Mouse (Mus musculus) spleen, embryonic (tissue): Measurements from ENCODE around the gene Gdpgp1.

Experiments used
- CTCF ChIA-PET: fragments of 350-600 bp; sonication (Branson Sonifier 250); formaldehyde crosslinking; loops from one replicate; lab custom pipeline; 2022; lab: Charles Lee

Gene Gdpgp1

DNA sequence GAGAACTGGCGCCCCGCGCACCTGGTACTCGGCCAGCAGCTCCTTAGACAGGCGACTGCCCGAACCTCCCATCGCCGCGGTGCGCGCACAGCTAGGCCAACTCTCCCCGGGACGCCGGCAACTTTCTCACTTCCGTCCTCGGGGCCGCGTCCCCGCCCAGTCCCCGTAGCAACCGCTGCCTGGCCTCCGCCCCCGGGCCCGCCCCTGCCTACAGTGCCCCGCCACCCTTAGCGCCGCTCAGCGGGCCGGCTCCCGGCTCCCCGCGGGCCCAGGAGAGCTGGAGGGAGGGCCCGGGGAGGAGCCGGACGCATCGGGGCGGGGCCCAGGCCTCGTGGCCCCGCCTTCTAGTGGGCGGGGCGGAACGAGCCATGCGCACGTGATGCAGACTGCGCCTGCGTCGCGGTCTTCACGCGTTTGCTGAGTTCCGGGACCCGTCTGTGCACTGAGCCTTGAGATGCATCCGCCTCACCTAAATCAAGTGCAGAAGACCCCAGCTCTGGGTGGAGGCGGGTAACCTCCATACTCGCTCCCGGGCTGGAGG lies at the start of gene Gdpgp1, which contains the start of gene Cib1:
Gene Gdpgp1 (plus strand): TSS at position 377 of the 541 bp plus-strand sequence.
Gene Cib1 (minus strand): TSS at position 325 of the 541 bp plus-strand sequence.
- CTCF ChIA-PET: interaction anchor here (0.7 to 1.0 kb wide), 4 partner anchors 32 to 138 kb away, joined by 3 to 9 read pairs (median 4); partner anchors contain the start of gene Man2a2

DNA sequence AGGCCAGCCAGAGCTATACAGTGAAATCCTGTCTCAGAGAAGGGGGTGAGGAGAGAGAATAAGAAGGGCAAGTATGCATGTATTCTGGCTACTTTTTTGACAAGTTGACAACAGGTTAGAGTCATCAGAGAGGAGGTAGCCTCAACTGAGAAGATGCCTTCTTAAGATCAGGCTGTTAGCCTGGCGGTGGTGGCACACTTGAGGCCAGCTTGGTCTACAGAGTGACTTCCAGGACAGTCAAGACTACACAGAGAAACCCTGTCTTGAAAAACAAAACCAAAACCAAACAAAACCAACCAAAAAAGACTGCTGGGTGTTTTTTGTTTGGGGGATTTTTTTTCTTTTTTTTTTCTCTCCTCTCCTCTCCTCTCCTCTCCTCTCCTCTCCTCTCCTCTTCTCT lies 49.2 kb upstream of the Gdpgp1 start:
- CTCF ChIA-PET: no interaction called here

DNA sequence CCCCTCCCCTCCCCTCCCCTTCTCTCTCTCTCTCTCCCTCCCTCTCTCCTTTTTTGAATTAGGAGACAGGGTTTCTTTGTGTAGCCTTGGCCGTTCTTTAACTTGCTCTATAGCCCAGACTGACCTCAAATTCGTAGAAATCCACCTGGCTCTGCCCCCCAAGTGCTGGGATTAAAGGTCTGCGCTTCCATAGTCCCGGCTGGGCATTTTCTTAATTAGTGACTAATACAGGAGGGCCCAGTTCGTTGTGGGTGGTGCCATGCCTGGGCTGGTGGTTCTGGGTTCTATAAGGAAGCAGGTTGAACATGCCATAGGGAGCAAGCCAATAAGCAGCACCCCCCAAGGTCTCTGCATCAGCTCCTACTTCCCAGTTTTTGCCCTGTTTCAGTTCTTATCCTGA lies 48.7 kb upstream of the Gdpgp1 start:
- CTCF ChIA-PET: no interaction called here

DNA sequence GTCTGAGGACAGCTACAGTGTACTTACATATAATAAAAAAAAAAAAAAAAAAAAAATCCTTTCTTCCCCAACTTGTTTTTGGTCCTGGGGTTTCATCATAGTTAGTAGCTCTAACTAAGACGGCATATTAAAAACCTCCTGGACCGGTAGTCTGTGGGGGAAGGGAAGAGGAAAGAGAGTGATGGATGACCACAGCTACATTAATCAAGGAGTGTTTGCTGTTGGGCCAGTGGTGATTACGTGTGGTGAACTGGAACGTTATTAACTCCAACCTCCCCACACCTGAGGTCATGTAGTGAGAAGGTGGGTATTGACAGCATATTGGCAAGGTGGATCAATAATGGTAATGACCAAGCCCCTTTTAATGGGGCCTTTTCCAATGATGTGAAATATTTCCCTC lies 48.1 kb upstream of the Gdpgp1 start:
- CTCF ChIA-PET: no interaction called here

DNA sequence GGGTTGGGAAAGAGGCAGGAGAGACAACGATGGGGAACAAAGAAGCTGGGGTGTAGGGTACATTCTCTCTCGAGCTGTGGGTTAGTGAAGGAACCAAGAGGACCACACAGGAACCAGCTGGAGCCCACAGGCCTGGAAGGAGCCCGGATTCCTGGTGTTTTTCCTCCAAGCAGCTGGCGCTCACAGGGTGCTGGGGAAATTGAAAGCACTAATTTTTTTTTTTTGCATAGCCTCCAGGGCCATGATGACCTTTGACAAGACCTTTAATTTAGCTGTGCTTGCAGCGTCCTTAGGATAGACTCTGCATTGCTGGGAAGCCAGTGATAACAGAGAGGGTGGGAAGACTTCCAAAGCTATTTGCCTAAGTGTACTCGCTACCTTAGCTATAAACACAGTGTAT lies 47.7 kb upstream of the Gdpgp1 start:
- CTCF ChIA-PET: no interaction called here

DNA sequence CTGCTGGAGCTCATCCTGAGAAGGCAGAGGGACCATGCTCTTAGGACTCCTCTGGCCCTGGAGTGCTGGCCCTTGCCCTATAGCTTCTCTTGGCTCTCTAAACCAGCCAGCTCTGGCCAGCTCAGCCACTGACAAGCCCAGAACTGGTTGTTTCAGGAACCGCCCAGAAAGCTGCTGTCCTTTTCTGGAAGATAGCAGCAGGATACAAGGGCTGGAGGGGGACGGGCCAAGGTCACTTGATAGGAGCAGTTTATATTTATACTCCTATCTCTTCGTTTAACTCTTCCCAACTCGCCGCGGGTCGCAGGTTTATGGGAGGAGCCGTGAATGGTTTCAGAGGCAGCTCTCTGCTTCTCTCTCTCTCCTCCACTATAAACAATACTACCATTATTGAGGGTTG lies 46.6 kb upstream of the Gdpgp1 start:
- CTCF ChIA-PET: no interaction called here

DNA sequence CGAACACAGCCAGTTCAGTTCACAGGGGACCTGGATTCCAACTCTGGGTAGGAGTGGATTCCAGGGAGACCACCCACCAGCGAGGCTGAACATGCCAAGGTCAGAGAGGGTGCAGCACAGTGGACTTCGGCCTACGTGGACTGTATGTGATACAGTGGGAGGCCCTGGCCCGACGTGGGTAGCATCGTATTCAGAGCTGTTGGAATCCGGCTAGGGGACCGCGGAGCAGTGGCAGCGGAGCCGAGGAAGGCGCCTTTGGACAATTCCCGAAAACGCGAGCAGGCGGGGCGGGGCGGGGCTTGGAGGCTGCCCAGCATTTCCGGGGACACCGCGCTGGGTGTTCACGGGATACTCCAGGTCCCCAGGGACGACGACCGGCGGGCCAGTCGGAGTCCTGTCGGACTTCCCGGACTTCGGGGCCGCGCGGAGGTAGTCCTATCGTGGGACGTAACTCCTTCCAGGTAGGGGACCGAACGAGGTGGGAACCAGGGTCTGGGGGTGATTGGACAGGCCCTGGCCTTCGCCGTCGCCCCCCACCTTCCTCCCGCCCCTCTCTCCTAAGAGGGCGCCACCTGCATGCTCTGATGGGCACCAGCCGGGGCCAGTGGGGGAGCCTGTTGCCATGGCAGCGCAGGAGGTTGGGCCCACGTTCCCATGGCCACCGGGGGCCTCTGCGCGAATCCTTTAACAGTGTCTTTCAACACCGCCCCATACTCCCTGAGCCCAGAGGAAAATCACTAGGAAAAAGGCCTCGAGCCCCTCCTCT lies 46.0 kb upstream of the Gdpgp1 start, which contains the start of gene Sema4b:
Gene Sema4b (plus strand): TSS at position 311 of the 766 bp plus-strand sequence.
- CTCF ChIA-PET: interaction anchor here (0.6 to 1.2 kb wide), 2 partner anchors 13 to 74 kb away, joined by 3 to 4 read pairs; partner anchors contain the start of gene Ngrn

DNA sequence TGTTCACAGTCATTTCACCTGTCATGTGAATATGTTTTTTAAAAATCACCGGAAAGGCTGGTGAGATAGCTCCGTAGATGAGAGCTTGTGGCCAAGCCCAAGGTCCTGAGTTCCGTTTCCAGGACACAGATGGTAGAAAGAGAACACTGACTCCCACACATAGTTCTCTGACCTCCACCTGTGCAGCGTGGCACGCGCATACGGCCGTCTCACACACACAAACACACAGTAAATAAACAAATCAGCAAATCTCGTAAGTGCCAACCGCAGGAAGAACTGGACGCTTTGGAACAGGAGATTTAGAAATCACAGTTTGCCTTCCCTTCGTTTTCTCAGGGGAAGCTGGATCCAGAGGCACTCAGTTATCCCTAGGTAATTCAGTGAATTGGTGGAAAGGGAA lies 45.2 kb upstream of the Gdpgp1 start:
- CTCF ChIA-PET: interaction anchor here (1.2 kb wide), 1 partner anchor 12 kb away, joined by 4 read pairs; no protein-coding TSS in a partner anchor

DNA sequence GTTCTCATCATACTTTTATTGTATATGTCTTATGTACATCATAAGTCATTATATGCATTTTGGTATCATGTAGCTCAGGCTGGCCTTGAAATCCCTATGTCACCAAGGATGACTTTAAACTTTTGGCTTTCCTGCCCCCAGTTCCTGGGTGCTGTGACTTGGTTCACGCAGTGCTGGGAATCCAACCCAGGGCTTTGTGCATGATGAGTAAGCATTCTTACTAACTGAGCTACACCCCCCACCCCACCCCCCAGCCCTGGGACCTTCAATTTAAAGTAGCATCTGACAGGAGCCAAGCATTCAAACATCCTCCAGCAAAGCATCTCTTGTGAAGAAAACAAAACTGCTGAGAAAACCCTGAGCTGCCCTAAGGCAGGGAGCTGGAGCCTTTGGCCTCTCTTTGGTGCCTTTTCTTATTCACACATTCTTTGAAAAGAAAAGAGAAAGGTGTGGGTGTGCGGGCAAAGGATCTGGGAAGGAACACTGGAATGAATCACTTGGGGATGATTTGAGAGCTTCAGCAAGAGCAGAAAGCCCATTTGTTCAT lies 44.0 kb upstream of the Gdpgp1 start:
- CTCF ChIA-PET: interaction anchor here (1.4 kb wide), 1 partner anchor 24 kb away, joined by 3 read pairs; no protein-coding TSS in a partner anchor

DNA sequence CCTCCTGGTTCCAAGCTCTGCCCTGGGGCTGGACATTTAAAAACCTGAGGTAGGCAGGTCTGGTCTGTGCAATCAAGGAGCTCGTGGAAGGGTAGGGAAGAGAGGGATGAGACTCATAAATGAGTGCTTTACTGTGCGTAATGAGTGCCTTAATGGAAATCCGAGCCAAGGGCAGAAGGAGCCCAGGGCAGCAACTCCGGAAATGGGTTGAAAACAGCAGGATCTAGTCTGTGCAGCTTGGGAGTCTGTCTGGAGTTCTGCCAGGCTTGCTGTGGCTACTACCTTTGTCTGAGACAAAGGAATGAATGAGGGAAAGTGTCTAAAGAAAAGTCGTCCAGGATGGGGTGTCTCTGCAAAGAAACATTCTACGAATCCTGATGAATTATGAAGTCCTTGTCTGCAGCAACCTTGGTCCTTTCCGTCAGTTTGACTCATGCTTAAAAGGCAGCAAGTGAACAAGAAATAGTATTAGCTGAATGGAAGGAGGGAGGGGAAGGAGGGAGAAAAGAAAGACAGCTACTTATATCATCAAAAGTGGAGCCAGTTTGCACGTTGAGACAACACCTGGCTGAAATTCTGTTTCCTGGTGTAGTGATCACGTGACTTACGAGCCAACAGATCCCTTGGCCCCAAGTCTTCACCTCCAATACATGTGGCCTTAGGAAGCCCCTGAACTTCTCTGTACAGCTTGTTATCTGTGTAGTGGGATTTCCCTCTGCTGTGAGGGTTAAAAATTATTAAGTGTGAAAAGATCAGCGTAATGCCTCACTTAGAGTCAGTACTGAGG lies 43.3 kb upstream of the Gdpgp1 start:
- CTCF ChIA-PET: interaction anchor here (1.4 kb wide), 1 partner anchor 23 kb away, joined by 3 read pairs; no protein-coding TSS in a partner anchor

DNA sequence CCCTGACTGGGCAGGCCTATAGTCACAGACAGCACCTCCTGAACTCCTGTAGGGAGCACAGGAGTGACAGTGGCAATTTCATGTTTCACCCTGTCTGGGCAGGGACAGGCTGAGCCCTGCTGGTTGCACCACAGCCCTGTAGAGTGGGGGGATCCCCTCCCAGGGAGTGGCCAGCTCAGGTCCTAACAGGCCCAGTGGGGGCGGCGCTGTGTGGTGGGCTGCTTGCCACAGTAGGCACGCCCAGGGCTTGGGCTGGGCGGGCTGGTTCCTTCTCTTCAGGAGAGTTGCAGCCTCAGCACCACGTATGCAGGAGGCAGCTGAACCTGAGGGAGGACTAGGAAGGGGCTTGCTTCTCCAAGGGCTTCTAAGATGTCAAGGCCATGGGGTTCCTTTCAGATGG lies 41.2 kb upstream of the Gdpgp1 start:
- CTCF ChIA-PET: interaction anchor here (0.6 to 2.1 kb wide), 4 partner anchors 21 to 49 kb away, joined by 3 to 8 read pairs (median 6); no protein-coding TSS in a partner anchor

DNA sequence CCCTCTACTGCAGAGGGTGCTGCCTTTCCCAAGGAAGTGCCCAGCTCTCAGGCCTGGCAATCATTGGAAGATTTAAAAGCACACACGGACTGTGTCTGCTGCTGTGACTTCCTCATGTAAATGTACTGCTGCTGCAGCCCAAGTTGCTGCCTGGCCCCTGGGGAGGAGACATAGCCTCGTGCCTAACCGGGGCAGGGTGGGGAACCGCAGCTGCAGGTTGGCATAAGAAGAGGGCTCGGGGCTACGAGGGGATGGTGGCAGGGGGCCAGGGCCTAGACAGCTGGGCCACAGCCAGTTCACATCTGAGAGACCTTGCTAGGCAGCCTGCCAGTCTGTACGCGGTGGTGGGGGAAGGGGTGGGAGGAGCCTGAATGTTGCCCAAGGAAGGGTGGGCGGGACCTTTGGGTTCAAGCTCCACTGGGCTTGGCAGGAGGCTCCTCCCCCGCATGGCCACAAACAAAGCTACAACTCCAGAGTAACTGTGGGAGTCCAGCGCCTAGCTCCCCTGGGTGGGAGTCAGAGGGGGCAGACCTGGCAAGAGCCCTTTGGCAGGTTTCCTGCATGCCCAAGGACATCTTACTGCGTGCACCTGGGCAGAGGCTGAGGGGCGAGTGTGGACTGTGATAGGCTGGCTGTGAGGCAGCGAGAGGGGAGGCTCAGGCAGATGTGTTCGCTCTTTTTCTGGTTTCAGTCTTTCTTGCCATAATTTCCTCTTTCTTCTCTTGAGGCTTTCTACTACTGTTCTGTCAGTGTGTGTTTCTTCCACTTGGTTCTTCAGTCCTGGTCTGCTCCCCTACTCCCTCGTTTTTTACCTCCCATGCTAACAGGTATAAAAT lies 40.2 kb upstream of the Gdpgp1 start:
- CTCF ChIA-PET: interaction anchor here (2.1 kb wide), 1 partner anchor 20 kb away, joined by 8 read pairs; no protein-coding TSS in a partner anchor

DNA sequence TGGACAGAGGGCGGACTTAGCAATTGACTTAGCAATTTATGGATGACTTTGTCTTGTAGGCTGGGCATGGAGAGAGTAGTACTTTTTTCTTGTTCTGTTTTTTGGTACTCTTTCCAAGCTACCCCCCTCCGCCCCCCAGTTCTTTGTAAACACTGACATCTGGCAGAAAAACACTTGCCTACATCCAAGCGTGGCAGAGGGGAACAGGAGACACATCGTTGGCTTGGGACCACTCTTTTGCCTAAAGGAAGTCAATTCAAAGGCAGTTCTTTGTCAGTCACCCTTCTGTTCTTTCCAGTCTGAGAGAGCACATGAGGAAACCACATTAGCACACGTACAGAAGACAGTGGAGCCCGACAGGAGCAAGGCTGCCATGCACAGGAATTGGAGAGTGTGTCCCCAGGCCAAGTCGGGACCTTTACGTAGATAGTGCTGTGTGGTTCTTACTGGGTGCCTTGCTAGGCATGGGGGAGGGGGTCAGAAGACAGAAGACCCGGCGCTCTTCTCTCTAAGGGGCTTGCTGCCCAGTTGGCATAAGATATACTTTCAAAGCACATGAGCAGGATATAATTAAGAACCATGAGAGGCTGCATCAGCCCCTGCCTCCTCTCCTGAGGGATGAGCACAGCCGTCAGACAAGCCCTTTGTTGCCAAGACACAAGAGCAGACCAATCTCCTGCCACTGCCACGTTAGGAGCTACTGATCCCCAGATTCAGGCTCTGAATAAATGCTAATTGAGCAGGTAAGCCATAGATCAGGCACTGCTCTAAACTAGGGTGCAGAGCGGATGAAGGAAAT lies 38.5 kb upstream of the Gdpgp1 start:
- CTCF ChIA-PET: interaction anchor here (0.6 kb wide), 1 partner anchor 19 kb away, joined by 4 read pairs; no protein-coding TSS in a partner anchor

DNA sequence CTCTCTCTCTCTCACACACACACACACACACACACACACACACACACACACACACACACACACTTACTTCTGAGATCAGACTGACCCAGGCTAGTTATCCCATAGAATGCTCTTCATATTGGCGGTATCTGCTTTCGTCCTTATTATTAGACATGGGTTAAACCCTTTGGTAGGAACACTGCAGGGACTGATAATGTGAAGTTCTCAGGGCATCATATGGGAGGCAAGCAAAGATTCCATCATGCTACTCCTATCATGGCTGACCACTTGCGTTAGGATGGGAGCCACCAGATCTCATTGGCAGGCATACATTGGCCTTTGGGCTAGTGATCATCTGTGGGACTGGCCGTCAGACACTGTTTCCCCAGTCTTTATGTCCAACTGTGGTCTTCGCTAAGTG lies 37.5 kb upstream of the Gdpgp1 start:
- CTCF ChIA-PET: no interaction called here

DNA sequence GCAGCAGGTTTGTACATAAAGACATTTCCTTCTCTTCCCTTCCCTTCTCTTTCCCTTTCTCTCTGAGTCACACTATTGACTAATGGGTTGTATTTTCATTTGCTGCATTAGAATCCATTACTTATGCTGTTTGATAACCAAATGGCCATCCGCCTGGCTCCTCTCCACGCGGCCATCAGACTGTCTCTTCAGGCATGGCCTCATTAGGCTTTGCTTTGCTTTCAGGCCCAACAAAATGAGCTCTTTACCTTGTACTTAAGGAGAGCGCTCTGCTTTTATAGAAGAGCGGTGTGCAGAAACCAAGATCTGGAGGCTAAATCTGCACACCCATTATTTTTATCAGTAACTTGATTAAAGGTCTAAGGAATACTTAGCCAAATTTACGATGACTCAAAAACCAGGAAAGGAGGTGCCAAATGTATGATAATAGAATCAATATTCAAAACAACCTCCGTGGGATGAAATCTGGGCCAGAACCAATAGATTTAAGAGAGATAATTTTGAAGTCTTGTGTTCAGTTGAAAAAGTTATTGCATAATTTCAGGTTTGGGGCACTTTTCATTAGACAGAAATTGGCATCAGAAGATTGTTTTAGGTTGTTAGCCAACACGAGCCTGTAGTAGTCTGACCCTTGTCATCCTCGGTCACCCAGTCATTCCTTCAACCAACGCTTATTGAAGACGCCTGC lies 36.9 kb upstream of the Gdpgp1 start:
- CTCF ChIA-PET: no interaction called here

DNA sequence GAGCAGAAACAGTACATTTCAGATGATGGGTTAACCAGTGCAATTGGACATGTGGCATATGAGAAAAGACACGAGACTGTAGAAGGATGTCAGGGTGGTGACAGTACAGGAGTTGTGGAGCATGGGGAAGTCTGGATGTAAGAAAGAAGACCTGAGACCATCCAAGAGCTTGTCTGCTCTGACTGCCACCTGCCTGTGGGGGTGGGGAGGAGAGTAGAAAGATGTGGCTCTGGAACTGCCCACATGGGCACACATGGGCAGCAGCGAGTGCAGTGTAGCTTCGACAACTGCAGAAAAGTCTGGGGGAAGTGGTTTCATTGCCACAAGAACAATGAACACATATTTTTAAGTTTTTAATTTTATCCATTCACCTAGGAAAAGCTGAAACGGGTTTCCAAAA lies 35.3 kb upstream of the Gdpgp1 start:
- CTCF ChIA-PET: interaction anchor here (1.3 kb wide), 1 partner anchor 65 kb away, joined by 7 read pairs; no protein-coding TSS in a partner anchor

DNA sequence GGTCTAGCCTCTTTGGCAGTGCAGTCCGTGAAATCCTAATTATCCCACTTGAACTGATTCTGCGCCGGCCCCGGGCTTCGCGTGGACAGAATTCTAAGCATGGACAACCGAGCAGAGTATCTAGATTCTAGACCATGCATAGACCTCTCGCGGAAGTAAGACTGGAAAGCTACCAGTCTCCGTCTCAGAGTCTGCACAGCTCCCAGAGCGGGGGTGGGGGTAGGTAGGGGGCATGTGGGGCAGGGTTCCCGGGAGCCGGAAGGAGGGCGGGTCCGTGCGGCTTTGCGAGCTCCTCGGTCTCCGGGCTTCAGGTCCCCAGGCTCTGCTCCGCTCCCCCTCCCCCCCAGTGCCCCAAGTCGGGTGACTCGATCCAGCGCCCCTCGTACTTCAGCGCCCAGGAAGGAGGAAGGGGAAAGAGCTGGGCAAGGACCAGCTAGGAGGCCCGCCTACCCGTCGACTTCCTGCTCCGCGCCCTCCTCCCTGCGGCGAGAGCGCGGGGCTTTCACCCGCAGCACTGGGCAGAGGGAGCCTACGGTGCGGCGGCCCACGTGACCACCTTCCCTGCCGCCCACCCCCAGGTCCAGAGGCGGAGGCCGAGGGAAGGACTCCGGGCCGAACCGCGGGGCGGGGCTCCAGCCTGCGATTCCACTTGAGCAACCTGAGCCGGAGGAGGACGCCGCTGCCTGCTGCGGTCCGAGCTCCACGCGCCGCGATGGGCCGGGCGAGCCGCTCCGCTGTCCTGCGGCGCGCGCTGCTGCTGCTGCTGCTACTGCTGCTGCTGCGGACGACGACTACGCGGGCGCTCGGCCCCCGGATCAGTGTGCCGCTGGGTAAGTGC lies 34.5 kb upstream of the Gdpgp1 start:
- CTCF ChIA-PET: interaction anchor here (1.3 kb wide), 1 partner anchor 66 kb away, joined by 7 read pairs; no protein-coding TSS in a partner anchor

DNA sequence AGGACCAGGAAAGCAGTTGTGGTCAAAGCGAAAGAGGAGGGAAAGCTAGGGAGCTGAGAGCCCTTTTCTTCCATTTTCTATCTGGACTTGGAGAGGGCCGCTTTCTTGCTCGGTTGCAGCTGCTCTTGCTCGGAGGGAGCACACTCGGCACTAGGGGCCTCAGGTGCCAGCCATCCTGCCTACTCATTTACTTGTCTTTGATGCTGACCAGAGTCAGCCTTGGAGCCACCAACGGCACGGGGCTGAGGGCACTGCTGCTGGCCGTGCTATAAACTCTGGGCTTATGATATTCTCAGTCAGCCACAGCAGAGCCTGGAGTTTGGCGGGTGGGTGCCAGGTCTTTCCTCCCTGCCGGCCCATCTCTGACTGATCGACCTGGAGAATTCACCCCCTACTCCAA lies 33.8 kb upstream of the Gdpgp1 start:
- CTCF ChIA-PET: interaction anchor here (1.3 kb wide), 1 partner anchor 67 kb away, joined by 7 read pairs; no protein-coding TSS in a partner anchor
